Mouse (Mus musculus): ENCODE results near the gene Mylk3.

The Mylk3 gene

DNA sequence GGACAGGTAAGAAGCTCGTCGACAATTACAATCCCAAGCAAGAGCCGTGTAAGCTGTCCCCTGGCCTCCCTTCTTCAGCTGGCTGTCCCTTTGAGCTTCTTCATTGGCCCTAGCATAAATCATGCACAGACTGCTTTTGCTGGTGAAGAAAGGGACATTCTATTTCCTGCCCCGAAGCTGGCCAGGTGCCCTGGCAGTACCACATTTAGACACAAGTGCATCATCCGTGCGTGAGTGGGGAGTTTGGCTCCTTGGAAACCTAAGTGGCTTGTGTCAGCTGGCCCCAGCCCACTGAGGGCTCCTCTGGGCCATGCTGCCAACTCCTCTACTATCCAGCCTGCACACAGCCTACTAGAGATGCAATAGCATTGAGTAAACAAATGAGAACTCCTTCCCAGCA is at the start of gene Mylk3:
Gene Mylk3, minus strand, starts transcription at position 141 of the 400 bp plus-strand sequence.
- no peak for DNase-seq (ENCODE audit: low read depth, low spot score)

DNA sequence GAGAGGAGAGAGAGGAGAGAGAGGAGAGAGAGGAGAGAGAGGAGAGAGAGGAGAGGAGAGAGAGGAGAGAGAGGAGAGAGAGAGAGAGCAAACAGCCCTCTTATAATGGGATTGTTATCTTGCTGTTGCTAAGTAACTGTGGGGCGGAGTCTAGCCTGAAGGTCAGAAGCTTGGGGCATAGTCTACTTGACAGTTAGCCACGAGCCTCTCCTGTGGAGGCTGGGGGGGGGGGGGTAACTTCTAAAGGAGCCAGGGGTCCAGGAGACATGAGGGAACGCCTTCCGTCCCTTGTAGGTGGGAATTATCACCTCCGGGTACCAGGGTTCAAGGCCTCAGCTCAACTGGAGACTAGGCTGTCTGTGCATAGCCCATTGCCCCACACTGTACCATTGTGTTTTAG is 49.6 kb upstream of the Mylk3 start:
- peak; percentile 74 for DNase-seq (ENCODE audit: low read depth, low spot score)

DNA sequence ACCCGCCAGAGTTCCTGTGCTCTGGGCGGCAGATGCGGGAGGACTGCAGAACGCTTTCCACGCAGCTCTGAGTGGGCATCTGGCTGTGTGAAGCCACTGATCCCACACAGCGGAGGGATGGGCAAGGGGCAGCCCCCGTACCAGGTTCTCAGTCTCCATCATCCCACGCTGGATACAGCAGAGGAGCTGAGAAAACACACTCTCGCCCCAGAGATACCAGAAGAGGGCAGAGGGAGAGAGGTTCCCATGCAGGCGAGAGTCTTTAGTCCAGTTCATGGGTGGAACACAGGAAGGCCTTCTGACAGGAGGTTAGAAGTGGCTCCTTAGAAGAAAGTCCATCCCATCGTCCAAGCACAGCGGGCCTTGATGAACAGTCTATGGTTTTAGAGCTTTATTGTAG is 48.7 kb upstream of the Mylk3 start:
- no peak for DNase-seq (ENCODE audit: low read depth, low spot score)

DNA sequence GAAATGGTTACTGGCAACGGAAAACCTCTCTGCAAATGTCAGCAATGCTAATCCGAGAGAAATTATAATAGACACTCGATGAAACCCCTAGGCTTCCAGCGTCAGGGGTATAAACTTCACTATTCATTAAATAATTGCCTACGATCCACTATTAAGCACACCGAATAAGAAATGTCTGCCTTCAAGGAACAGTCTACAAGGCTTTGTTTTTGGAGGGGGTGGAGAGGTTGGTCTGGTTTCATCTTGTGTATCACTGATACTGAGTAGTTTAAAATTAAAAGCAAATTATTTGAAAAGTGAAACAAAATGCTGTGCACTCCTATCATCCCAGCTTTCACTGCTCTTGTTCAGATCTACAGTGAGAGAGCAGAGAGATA is 46.9 kb upstream of the Mylk3 start:
- no peak for DNase-seq (ENCODE audit: low read depth, low spot score)

DNA sequence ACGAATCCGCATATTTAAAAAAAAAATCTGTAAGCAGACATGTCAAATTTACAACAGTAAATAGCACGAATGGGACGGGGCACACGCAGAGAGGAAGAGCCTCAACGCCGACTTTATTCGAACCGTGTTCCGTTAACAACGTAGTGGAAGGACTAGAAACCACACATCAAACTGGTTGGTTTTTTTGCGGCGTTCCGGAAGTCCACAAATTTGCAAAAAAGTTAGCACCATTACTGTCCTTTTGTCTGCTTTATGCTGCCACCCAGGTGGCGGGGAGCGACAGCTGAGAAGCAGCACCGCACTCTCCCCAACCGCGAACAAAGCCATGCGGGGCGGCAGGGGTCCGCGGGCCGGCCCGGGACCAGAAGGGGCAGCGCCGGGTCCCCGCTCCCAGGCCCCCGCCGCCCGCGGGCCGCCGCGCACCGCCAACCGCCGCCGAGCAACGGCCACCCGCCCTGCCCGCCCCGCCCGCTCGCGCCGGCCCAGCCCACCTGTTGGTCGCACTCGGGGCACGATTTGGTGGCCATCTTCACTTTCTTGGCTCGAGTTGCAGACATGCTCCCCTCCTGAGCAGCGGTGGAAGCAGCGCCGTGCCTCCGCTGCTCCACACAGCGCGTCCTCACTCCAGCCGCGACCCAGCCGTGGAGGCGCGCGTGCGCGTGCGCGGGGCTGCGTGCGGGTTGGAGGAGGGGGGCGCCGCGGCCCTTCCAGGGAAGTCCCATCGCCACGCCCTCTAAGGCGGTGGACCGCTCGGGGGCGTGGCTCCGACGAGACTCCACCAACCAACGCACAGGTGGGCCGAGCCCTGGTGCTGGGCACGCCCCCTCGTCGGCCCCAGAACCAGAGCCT is 46.2 kb upstream of the Mylk3 start, which contains the start of gene 4921524J17Rik:
Gene 4921524J17Rik, minus strand, starts transcription at position 666 of the 849 bp plus-strand sequence.
- DNase-seq (ENCODE audit: low read depth, low spot score) = peak; percentile 96

DNA sequence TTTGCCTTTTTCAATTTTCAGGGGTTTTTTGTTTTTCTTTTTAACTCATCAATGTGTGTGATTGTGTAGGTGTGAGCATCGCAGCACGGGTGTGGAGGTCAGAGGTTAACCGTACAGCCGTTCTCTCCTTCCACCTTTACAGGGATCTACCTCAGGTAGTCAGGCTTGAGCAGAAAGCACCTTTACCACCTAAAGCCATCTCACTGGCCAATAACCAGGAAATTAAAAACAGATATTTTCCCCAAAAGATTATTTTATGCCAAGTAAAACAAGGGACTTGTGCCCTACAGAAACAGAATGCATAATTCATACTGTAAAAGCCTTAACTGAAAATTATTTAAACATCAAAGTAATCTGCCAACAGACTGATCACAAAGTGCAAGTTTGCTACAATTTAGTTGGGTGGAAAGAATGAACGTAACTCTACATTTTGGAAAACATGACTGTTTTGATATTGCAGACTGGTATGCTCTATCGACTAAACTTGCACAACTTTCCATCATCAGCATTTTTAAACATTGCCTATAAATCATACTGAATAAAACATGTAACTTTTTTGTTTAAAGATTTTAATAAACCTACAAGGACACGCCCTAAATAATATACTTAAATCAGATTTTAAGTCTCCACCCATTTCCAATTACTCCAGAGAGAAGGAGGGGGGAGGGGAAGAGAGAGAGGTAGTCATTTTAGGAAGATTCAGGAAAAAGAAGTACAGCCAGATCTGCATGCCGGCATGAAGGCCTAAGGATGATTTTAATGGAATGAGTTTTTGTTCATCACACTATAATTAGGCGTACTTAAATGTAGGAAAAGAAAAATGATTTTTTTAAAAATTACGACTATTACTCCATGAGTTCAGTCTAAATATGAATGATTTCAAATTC is 45.4 kb upstream of the Mylk3 start:
- DNase-seq (ENCODE audit: low read depth, low spot score) = peak; percentile 49

DNA sequence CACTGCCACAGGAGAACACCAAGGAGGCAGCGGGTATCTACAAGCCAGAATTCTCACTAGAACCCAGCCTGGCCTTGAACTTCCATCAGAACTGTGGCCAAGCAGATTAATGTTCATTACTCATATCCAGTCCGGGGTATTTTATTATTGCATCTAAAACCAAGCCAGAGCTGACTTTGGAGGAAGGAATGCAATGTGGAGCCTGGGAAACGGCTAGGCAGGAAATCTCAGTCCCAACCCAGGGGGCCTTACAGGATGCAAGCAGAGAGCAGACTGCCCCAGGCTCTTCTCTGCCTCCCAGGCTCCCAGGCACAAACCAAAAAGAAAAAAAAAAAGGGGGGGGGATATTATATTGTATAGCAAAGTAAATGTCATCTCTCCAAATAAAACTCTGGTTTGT is 44.7 kb upstream of the Mylk3 start:
- DNase-seq (ENCODE audit: low read depth, low spot score) = peak; percentile 69

DNA sequence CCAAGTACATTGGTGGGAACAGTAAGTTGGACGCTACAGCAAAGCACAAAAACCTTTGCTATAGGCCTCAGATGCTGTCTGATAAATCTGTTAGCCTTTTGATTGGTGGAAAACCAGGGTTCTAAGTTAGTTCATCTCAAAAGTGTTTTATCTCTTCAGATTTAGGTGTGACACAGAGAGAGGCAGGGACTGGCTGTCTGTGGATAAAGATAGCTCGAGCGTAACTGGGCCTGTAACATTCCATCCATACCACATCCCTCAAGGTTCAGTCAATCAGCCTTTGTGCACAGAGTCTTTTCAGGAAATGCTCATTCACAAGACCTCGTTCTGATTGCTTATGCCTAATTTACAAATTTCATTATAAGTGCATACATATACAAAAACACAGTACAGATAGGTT is 43.1 kb upstream of the Mylk3 start:
- DNase-seq (ENCODE audit: low read depth, low spot score) = peak; percentile 32

DNA sequence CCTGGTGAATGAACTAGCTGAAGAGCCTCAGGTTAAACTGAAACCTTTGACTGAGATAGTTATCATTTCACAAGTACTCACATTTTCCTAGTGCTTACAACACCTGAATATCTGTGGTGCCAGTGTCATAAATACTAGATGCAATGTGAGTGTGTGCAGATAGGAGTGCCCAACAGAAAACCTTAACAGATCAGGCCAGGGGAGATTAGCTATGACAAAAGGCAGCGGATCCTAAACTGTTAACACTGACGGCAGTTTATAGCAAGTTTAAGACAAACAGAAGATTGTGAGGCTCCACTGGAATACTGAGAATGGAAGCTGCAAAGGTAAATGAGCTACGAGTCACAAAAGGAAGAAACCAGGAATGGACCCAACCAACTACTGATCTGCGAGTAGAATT is 40.9 kb upstream of the Mylk3 start:
- no peak for DNase-seq (ENCODE audit: low read depth, low spot score)

DNA sequence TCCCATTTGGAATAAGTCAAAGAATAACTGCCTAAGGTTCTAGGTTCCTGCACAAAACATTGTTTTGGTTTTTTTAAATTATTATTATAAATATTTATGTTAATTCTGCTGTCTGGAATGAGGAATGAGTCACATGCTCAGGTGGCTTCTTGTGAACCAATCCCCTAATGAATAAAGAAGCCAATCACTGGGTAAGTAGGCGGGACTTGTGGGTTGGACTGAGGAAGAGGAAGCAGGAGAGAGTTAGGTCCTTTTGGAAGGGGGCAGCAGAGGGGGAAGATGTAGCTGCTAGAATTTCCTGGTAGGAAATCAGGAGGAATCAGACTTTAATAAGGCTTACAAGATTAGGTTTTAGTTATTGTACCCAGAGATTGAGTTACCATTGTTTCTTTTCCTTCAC is 35.2 kb upstream of the Mylk3 start:
- DNase-seq (ENCODE audit: low read depth, low spot score) = peak; percentile 91

DNA sequence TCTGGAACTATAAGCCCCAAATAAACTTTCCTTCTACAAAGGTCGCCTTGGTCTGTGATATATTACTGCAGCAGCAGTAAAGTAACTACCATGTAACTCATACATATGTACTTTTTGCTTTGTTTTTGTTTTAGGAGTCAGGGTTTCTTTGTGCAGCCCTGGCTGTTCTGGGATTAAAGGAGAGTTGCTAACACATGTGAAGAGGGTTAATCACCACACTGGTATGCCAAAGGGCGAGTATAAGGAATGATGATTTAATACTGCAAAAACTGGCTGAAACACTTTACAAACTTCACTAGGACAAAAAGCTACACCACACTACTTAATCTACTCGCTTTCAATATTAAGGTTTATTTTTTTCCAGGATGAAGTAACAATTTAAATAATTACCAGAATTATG is 22.4 kb upstream of the Mylk3 start:
- DNase-seq (ENCODE audit: low read depth, low spot score) = no peak

DNA sequence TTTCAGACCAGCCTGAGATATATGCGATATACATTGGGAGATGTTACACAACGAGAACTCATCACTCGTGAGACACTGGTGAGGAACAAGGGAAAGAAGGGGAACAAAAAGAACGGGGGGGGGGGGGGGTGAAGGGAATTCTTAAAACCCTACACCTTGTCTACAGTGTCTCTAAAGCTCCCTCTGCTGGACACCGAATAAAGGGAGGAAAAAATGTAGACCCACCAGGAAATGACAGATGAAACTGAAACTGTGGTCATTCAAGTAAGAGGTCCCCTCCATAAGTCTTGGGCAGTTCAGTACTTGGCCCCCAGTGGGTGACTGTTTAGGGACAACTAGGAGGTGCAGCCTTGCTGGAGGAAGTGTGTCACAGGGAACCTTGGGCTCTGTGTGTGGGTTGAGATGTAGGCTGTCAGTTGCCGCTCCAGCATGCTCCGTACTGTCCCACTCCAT is 21.9 kb upstream of the Mylk3 start:
- peak; percentile 68 for DNase-seq (ENCODE audit: low read depth, low spot score)

DNA sequence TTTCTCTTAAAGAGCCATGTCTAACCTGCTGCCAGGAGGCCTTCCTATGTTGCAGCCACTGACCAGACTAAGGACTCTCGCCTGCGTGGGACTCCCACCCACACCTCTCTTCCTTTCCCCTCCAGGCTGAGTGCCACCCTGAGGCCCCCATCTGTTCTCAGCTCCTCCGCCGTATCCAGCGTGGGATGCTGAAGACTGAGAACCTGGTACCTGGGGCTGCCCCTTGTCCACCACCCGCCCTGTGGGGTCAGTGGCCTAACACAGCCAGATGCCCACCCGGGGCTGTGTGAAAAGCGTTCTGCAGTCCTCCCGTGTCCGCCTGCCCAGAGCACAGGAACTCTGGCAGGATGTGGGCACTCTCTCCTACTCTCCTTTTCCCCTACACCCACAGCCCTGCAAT is 19.8 kb upstream of the Mylk3 start:
- no peak for DNase-seq (ENCODE audit: low read depth, low spot score)

DNA sequence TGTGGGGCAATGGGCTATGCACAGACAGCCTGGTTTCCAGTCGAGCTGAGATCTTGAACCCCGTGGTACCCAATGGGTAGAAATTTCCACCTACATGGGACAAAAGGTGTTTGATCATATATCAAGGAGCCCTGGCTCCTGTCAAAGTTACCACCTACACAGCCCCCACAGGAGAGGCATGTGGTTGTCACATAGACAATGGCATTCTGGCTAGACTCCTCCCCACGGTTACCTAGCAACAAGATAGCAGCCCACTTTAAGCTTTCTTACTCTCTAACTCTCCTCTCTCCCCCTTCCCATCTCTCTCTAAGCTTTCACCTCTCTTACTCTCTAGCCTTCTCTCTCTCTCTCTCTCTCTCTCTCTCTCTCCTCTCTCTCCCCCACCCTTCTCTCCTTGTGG is 19.3 kb upstream of the Mylk3 start:
- DNase-seq (ENCODE audit: low read depth, low spot score) = peak; percentile 73

DNA sequence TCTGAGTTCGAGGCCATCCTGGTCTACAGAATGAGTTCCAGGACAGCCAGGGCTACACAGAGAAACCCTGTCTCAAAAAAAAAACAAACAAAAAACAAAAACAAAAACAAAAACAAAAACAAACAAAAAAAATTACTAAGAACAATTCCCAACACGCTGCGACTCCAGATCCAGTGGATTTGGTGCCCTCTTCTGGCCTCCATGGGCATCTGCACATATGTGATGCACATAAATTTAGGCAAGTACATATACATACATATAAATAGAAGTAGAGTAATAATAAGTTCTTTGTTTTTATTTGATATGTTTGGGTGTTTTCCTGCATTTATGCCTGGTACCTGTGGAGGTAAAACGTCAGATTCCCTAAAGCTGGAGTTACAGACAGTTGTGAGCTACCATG is 12.4 kb upstream of the Mylk3 start:
- peak; percentile 45 for DNase-seq (ENCODE audit: low read depth, low spot score)

DNA sequence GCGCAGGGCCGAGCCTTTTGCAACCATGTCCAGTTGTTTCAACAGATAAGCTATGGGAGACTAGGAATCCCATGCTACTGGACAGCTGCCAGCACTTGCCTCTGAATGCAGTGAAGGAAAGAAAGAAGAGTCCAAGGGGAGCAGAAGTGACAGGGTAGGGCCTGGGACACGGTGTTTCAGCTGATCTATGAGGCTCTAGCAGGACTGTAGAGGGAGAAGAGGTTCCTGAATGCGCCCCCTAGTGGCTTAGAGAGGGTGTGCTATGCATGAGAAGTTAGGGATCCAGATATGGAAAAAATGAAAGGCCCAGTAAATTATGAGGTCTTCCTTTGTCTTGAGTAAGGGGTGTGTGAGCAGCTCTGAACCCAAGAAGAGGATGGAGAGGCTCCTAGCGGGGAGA is 11.4 kb upstream of the Mylk3 start:
- DNase-seq (ENCODE audit: low read depth, low spot score) = peak; percentile 78

DNA sequence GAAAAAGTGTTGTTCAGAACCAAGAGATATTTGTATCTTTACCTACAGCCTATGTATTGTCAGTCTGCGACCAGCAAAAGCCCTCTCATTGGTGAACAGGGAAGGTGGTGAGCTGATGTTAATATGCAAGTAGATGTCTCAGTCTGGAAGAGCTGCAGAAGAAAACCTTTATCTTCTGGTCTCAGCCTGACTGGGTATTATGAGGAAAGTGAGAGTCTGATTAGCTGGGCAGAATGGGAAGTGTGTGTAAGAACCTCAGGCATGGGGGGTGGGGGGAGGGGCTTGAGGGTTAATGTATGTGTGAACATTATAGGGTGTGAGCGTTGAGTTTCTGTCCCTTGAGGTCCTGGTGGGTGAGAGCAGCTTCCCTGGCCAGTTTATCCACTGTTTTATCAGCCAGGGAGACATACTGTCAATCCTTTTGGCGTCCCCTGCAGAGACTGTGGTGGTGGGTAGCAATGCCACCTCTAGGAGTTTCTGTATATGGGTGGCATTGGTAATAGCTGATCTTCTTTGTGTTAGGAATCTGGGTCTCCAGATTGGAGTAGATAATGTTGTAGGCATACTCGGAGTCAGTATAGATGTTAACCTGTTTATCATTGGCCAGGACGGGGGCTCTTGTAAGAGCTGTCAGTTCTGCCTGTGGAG is 10.4 kb upstream of the Mylk3 start:
- no peak for DNase-seq (ENCODE audit: low read depth, low spot score)

DNA sequence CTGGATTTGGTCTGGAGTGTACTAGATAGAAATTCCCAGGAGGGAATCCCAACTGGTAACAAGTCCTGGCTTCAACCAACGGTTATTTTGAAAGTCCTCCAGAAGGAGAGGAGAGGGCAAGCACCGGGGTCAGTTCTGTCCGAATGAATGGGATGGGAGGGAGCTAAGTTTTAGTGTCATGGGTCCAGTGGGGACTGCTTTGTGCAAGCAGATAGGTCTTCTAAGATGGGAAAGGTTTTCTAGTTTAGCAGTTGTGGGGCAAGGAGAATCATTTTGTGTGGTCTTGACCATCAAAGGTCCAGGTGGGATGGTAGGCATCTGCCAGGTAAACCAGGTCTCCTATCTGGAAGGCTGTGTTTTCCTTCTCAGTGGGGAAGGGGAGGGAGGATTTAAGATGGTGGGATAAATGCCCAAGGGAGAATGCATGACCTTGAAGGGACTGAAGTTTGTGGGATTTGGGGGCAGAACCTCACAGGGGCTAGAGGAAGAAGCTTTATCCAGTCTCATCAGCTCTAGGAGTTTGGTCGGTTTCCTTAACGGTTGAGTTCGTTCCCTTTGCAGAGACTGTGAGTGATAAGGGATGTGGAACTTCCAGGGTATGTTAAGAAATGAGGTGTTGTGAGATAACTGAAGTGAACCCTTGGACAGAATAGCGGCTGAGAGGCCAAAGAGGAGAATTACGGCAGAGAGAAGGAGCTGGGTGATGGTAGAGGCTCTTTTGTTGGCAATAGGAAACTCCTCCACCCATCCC is 9.7 kb upstream of the Mylk3 start:
- no peak for DNase-seq (ENCODE audit: low read depth, low spot score)

DNA sequence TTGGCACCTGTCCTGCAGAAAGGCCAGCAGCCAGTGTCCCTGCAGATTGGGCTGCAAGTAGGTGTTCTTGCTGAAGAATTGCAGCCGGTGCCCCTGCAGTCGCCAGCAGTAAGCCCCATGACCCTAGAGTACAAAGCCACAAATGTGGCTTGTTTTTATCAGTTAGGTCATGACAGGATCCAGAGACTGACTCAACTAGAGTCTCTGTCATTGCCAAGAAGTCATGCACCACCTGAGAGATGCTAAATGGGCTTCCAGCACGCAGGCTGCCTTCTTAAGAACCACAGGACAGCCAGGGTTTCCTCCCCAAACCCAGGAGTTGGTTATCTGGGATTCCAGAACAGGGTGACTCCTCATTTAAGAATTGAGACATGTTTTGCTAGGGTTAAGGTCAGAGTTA is 8.9 kb upstream of the Mylk3 start:
- DNase-seq (ENCODE audit: low read depth, low spot score) = no peak

DNA sequence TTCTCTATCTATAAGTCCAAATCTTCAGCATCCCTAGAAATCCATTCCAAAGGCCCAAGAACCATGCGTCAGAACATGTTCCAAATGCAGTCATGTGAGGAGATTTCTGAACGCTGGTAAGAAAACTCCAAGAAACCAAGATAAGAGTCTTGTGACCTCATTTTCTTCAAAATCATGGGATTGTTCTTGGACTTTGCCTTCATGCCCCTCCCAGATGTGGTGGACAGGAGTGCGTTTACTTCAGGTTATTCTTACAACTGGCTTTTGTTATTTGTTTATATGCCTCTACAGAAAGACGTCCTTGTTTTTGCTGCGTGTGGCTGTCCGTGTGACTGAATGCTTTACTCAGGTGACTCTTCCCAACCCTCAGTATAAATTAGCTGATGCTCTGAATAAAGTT is 7.1 kb upstream of the Mylk3 start:
- DNase-seq (ENCODE audit: low read depth, low spot score) = no peak

DNA sequence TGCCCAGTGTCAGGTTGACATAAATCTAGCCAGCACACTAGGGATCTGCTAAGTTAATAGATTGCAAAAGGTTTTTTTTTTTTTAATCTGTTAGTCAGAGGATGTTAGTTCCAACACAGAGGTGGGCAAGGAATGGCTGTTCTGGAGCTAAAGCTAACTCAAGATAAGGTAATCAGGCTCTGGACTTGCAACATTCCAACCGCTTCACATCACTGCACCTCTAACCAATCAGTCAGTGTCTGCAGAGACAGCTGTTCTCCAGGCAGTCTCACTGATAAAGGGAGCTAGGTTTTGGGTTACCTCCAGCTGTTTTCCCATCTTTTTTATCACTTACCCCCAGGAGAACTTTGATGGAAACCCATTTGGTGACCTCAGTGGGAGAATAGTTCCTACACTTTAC is 5.3 kb upstream of the Mylk3 start:
- no peak for DNase-seq (ENCODE audit: low read depth, low spot score)
